Mouse (Mus musculus) lung, postnatal 0 days (tissue): ENCODE data around the gene Swt1.

Source experiments
- CTCF ChIP-seq: IDR thresholded peaks from 2 replicates; pipeline ENCODE4 v1.5.1; 2016; ENCODE audit warnings: antibody characterized with exemption, mild to moderate bottlenecking
- EP300 ChIP-seq: IDR thresholded peaks from 2 replicates; pipeline ENCODE4 v1.6.1; 2016; ENCODE audit warnings: antibody characterized with exemption, mild to moderate bottlenecking, control low read depth

- TF ChIP-seq CTCF = no peak
- TF ChIP-seq EP300 = no peak
Observed at GRCm38 (mm10) chr1:151368444-151368843, 59.8 kb downstream of the Swt1 start.
